Mouse (Mus musculus) induced T-regulatory cell, adult 2 months (primary cell): ENCODE measurements around the gene Wdr95.

Experiments used
- DNase-seq: peaks from one replicate; pipeline ENCODE4 v3.0.0-alpha.2; 2012; ENCODE audit warnings: low read depth

The Wdr95 gene

DNA sequence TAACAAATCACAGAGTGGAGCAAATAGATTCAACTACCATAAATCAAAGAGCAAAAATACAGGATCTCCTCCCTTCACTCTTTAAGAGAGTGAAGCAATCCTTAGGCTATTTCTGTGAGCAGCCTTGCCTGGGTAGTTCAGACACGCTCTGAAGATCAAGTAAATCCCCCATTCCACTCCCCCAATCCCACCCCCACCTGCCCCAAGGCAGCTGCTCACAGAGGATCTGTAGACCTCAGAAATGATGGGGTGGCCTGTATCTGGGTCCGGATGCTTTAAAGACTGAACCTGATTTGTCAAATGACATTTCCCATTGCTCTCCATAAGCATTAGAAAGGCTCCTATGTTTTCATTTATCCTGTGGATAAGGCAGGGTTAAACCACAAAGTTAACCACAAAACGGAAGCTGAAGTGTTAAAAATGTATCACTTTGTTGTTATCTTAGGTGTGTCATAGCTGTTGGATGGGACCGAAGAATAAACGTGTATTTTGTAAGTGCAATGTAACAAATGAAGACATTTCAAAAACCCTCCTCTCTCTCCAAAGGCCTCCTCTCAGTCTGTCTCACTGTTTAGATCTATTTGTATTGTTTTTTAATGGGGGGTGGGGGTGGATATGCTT, 54.3 kb downstream of the Wdr95 start:
- DNase-seq = no peak

DNA sequence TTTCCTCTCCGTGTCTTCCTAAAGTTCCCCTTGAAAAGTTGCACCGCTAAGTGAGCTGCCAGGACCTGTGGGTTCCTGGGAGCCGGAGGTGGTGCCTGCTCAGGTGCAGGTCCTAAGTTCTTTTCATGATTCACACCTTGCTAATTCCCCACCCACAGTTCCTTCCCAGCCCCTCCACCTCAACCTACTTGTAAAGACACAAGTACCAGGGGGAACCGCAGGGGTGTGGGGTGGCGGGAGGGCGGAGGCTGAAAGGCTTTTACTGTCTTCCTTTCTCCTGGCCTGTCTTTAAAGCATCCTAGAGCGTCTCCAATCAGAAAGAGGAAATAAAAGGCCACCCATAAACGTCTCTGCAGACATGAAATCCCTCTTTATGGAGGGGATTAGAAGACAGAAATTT, 55.0 kb downstream of the Wdr95 start:
- no peak for DNase-seq

DNA sequence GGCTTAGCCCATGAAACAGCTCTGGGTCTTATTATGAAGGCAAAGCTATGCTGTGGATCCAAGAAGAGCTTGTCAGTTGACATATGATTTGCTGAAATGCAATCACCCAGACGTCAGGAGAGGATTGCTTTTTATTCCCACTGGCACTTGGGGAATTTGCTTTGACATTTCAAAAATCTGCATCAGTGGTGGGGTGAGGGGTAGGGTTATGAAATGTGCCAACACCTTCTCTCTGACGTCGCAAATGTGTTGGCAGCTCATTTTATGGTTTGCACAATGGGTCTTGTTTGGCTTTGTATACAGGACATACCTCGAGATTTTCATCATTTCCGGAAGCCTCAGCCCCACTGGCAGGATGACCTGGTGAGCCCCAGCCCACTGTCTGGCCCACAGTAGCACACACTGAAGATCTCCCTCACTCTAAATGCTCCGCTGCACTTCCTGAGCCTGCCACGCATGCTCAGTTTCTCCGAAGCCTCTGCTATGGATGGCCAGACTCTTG, 55.7 kb downstream of the Wdr95 start:
- DNase-seq = no peak

DNA sequence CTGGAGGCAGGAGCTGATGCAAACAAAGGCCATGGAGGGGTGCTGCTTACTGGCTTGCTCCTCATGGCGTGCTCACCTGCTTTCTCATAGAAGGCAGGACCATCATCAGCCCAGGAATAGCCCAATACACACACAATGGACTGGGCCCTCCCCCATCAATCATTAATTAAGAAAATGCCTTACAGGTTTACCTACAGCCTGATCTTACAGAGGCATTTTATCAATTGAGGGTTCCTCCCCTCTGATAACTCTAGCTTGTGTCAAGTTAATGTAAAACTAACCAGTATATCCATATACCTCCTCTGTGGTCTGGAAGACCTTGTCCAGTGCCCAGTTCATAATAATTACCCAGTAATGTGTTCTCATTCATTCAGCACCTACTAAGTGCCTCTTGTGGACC, 56.8 kb downstream of the Wdr95 start:
- DNase-seq = no peak

DNA sequence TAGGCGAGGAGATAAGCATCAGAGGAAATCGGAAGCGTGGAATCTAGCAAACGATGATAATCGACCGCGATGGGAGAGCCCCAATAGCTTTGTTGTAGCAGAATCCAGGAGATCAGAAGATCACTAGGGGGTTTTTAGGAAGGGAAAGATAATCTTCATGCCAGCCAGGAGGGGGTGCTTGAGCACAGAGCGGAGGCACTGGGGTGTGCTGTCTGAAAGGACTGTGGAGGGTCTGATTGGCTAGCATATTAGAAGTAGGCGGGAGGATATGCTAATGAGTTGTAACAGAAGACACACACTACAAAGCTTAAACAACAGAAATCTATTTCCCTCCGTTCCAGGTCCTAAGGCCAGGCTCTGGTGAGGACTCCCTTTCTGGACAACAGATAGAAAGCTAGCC, 57.4 kb downstream of the Wdr95 start:
- peak; percentile 61 for DNase-seq

DNA sequence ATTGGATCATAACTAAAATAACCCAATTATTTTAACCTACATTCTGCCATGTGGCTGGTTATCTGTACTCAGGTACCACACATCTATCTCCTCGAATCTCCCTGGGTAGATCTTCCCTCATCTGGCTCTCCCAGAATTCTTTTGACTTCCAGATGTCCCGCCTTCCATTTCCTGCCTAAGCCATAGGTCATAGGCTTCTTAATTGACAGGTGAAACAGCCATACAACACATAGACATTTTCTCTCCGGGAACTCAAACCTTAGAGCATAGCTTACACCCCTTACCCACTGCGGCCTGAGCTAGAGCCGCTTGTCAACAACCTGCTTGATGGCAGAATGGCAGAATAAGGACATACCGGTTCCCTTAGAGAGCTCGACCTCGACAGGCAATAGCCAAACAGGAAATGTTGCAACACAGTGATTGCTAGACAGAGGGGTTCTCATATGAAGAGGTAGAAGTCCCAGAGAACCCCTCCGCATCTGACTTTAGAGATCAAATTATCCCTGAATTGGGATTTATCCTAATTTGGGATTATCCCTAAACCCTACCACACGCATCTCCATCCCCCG, 58.9 kb downstream of the Wdr95 start:
- DNase-seq = peak; percentile 47

DNA sequence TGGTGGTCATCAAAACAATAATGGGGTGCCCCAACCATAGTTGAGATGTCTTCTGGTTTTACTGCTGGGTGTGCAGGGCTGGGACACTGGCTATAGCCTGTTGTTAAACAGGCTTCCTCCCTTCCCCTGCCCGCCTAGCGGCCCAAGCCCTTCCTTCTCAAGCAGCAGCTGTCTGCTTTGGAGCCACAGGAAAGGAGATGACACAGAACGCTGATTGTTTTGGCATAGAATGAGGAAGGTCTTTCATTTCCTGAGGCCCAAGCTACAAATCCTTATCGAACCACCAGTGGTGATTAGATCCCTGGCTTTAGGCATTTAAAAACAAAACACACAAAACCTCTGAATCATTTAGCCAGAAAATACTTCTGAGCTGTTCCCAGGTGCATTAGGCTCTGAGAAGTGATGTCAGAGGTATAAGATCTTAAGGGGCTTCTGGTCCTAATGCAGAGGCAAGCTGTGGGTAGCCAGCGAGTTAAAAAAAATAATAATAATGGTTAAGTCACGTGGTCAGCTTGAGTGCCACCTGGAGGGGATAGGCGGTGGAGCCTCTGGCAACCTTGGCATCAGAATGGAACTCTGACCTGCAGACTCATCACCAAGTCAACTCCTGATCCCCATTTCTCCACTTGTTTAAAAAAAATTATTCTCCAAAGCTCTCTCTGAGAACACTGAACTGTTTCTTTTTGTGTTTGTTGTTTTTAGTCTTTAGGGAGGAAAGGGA, 60.5 kb downstream of the Wdr95 start:
- no peak for DNase-seq

DNA sequence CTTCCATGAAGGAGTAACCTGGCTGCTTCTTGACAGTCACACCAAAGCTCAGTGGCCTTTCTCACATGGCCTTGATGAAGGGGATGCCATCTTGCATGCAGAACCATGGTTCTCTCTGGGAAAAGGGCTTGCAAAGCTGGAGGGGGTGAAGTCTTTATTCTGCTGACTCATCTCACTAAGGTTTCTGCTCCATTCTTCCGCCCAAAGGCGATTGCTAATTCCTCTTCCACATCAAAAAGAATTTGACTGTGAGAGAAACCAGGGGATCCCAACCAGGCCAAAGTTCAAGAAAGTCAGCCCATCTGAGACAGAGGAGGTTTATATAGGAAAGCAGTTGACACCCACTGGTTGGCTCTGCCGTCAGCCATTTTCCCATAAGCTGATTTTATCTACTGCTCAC, 61.5 kb downstream of the Wdr95 start:
- no peak for DNase-seq

DNA sequence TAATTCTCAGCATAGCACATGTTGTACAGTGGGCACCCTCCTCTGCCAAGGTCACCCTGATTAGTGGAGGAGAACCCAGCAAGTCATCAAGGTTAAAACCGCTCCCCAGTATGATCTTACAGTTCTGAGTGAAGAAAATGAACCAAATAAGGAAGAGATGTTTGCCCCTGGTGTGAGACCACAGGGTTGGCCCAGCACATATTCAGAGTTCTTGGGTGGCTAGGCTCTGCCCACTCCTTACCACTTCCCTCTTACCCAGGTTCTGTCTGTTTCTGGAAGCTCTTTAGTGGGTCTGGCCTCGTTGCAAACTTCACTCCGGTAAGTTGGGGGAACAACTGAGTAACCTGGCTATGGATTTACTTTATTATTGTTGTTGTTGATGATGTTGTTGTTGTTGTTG, 65.7 kb downstream of the Wdr95 start:
- DNase-seq = no peak

DNA sequence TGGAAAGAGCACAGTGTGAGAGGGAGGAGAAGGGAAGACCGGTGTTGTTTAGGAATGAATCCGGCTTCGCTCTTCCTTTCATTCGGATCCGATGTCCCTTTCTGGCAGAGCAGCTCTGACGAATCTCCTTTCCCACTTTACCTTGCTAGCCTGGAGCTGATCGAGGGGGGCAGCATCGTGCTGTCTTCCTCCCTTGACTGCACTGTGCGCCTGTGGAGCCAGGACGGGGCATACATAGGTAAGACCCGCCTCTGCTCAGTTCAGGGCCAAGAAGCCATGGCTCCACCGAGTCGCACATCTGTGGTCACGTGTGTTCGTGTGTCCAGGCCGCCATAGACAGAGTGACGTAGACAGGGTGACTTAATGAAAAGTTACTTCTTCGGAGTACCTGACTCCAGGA, 68.9 kb downstream of the Wdr95 start:
- DNase-seq = no peak

DNA sequence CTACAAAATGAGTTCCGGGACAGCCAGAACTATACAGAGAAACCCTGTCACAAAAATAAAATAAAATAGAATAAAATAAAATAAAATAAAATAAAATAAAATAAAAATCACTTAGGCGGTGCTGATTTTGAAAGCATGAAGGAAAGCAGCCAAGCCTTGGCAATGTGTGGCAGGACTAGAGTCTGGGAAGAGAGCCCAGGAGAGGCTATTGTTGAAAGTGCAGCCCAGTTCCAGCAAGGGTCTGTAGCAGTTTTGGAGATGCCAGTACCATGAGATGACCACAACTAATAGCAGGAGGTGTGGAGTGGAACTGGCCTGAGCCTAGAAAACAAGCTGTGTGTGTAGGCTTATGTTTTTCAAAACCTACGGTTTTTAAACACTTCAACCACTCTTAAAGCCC, 73.5 kb downstream of the Wdr95 start:
- DNase-seq = no peak

DNA sequence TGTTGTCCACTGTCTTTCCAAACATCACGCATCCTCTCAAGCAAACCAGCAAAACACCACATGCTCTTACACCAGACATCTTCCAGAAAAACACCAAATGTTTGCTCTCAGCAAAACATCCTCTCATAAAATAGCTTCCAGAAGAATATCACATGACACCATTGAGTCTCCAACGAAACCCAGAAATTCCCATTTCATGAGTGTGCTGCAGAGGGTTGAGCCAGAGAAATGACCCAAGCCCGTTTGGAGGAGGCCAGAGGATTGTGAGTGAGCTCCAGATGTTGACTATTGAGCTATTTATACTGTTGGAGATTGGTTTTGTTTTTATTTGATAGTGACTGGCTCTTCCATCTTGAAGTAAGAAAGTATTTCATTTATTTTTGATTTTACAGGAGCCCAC, 74.8 kb downstream of the Wdr95 start:
- no peak for DNase-seq

DNA sequence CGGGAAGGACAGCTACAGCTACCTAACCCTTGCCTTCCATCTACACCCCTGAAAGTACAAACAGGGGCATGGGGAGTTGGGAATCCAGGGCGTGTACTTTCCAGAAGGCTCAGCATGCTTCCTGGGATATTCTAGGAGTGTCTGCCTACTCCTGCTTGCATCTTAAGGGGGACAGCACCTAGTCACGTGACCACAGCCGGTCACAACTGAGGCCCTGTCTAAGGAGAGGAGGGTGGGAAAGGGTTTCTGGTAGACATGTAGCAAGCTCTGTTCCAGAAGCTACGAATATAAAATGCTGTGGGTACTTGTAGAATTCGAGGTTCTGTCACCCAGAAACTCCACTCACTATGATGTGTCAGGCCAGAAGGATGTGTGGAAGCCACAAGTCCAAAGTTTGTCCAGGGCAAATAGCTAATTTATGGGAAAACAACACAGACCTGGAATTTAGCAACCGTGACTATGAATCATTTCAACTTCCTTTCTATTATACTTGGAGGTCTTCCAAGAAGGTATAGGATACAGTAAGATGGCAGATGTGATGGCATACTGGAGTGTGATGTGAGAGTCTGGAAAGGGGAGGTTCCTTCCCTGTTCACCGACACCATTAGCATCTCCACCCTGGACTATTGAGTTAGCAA, 78.7 kb downstream of the Wdr95 start:
- DNase-seq = no peak

DNA sequence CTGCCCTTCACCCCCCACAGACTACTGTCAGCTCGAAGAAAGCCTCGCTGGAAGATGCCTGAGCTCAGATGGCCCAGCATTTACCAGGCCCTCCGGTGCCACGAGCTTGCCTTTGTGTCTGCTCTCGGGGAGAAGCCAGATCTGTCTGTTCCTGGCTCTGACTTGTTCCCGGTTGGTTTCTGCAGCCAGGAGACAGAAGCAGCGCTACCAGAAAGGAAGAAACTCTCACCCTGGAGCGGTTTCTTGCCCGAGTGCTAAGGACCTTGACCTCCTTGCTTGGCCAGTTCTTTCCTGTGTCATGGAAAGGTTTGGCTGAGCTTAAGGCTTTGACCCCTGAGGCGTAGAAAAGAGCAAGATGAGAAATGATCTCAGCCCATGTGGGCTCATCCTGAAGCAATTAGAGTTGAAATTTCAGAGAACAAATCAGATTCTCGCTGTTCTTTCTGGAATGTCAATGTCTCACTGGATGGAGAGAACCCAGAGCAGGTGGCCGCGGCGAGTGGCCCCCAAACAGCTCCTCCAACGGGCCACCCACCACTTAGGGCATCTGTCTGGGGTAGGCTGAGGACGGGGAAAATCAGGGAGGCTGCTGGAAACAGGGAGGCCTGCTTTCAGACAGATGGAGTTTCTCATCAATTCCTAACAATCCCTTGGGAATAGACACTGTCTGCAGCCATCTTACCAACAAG, 83.1 kb downstream of the Wdr95 start:
- DNase-seq = no peak

DNA sequence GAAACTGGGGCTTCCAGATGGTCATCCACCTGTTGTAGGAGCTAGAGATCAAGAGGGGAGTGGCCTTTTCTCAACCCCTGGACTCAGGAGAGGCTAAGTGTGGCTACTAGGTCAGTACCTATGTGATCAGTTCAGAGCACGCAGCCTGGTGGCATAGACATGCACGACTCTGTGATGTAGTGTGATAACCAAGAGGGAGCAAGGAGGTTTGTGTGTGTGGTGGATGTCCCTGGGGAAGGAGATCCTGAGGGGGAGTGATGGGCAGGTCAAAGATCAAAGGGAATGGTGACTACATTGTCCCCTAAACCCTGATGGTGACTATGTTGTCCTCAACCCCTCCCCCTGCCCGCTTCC, 83.7 kb downstream of the Wdr95 start:
- no peak for DNase-seq

DNA sequence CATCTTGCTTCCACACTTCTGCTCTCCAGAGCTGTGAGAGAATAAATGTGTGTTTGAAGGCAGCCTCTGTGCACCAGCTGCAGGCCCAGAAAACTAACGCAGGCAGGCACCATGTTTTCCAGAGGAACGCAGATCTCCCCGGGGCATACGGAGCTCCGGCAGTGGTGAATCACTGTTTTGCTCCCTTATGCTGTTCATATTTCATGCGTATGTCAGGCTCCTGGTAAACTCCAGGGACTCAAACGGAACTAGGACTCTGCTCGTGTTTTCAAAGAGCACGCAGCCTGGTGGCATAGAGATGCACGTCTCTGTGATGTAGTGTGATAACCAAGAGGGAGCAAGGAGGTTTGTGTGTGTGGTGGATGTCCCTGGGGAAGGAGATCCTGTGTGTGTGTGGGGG, 84.3 kb downstream of the Wdr95 start:
- no peak for DNase-seq

DNA sequence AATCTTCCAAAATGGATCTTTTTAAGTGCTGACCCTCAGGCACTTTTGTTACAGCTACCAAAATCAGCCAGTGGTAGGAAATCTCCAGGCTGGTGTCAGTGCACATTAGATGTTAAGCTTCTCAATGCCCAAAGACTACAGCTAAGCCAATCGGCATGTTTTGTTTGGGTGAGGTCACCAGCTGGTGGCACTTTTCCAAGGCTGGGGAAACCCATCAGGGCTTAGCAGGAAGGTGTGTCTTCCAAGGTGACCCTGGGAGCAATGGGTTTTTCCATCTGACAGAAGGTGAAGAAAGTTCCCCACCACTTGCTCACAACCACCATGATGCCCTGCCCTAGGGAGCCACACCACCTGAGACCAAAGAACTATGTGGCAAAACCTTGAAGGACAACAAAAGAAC, 87.7 kb downstream of the Wdr95 start:
- no peak for DNase-seq

DNA sequence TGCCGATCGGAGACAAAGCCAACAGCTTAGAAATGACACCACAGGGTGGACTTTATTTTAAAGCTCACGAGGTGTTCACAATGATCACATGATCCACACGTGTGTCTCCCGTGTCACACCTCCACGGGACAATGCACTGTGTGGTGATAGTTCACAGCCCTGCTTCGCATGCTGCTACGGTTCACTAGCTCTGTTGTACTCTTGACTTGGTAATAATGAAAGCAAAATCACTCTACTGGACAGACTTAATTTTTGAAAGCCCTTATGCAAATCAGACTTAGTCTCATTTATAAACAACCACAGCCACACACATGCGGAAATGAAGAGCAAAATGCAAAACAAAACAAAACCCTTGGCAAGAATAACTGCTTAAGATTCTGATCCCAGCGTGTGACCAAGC, 88.3 kb downstream of the Wdr95 start:
- DNase-seq = no peak

DNA sequence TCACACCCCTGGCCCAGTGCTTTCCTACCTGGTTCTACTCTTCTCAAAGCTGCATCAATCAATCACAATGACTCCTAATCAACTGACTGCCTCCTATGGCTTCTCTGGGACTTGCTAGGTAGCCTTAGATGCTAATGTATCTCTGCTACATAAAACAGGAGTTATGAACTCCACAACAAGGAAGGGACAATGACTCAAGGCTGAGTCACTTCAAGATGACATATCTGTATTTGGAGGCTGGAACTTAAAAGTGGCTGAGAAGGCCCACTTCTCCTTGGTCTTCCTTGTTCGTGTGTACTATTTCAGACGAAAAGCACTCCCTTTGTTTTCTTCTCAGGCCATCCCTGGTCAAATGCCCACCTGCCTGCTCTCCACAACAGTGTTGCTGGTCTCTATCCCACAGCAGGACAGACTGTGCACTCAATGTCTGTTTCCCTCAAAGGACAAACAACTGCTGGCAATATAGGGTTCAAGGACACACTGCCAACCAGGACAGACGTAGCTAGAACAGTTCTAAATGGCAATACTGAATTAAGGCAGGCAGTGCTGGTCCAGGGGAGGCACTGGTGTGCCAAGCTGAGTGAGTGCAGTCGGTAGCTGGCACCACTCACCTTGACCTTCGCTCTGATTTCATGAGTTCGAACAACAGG, 89.4 kb downstream of the Wdr95 start:
- DNase-seq = no peak

DNA sequence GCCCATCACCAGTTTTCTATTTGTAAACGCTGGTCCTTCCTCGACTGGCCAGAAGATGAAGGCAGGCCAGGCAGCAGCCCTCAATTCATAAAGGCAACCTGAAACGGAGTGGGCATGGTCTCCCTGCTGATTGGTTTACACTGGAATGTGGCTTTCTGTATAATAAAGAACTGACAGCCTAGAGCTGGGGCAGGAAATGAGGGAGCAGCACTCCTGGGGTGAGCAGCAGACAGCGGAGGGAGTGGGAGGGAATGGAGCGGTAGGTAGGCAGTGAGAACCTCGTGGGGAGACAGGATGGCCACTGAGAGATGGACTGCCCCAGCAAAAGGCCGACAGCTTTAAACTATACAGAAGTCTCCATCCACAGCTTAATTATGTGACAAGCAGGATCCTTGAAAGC, 93.7 kb downstream of the Wdr95 start:
- no peak for DNase-seq

DNA sequence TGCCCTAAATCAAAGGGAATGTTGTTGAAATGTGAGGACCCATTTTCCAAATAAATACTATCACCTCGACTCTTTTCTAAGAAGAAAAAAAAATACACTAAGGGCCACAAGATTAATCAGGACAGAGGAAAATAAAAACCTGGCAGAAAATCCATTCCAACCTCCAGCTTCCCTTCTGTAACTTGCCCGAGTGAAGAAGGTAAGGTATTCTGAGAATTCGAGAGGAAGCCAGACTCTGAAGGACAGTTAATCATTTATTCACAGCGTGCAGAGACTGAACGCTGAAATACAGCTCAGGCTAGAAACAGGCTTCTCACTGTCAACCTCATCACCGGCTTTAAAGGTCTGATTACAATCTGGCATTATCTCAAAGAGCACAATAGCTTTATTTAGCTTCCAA, 94.2 kb downstream of the Wdr95 start:
- DNase-seq = no peak
